Mouse (Mus musculus) heart, embryonic 16.5 days (tissue): ENCODE results near the gene Pink1. TPM values are rescaled to one million over a fixed set of nuclear protein-coding genes. Genes with fewer than 3 reads are reported as not detected.
"Not testable (repeated sequence)": the region's sequence is repeated elsewhere in the genome, so short reads cannot be mapped to it uniquely, and the experiment has no call there.

Experiments
- ATAC-seq: fragments of 200-750 bp; cut with Nextera tagmentation; replicated peaks from 2 replicates; pipeline ENCODE4 v1.8.0; 2017; ENCODE audit warnings: moderate number of reproducible peaks; ENCODE audit not compliant: insufficient read depth, low FRiP score; ENCODE audit errors: extremely low read depth
- H3K27ac ChIP-seq: fragments of 300-500 bp; sonication (generic); 2 replicates; pipeline ENCODE4 v1.5.1; 2014; ENCODE audit warnings: mild to moderate bottlenecking, low read length, control low read depth, moderate library complexity
- H3K27me3 ChIP-seq: fragments of 300-500 bp; sonication (generic); 2 replicates; pipeline ENCODE4 v1.6.1; 2014; ENCODE audit warnings: low read length, mixed read lengths; ENCODE audit not compliant: control insufficient read depth, insufficient read depth
- H3K36me3 ChIP-seq: fragments of 300-500 bp; sonication (generic); 2 replicates; pipeline ENCODE4 v1.6.1; 2014; ENCODE audit not compliant: control insufficient read depth, insufficient read depth
- H3K4me1 ChIP-seq: fragments of 300-500 bp; sonication (generic); 2 replicates; pipeline ENCODE4 v1.6.1; 2014; ENCODE audit warnings: low read length, mixed read lengths; ENCODE audit not compliant: control insufficient read depth, insufficient read depth
- H3K4me2 ChIP-seq: fragments of 300-500 bp; sonication (generic); 2 replicates; pipeline ENCODE4 v1.6.1; 2014; ENCODE audit warnings: low read depth, mild to moderate bottlenecking, control low read depth, low read length
- H3K4me3 ChIP-seq: fragments of 300-500 bp; sonication (generic); 2 replicates; pipeline ENCODE4 v1.5.1; 2014; ENCODE audit warnings: mild to moderate bottlenecking, control low read depth, low read length
- H3K9ac ChIP-seq: fragments of 300-500 bp; sonication (generic); 2 replicates; pipeline ENCODE4 v1.6.1; 2014; ENCODE audit warnings: low read length, control low read depth
- H3K9me3 ChIP-seq: fragments of 300-500 bp; sonication (generic); replicated peaks from 2 replicates; pipeline ENCODE4 v1.6.1; 2016; ENCODE audit warnings: low read length; ENCODE audit not compliant: control insufficient read depth
- WGBS: fragments of 180-500 bp; shearing (Covaris S2); extraction: QIAGEN DNeasy Blood & Tissue Kit; methylation state at CpG from one replicate; pipeline ENCODE4 v1.1.7; 2014; 5-methylcytosine and 5-hydroxymethylcytosine counted together
- polyA plus RNA-seq: library from polyadenylated mRNA; unstranded; fragments of >200 nt; fragmentation: Nextera tagmentation; extraction: Ambion mirVana; gene quantifications from 2 replicates; pipeline ENCODE4 v1.2.1, GENCODE M21; 2015

Pink1 gene
- polyA plus RNA-seq, 1 experiment from 2014 or later: 70.9 TPM

GRCm38 (mm10) chr4:138335648-138336047 is 9.5 kb upstream of the Pink1 start:
- H3K9me3 ChIP-seq: no peaks in the 10 kb centered on the region
- H3K36me3 ChIP-seq: no peaks in the 10 kb centered on the region
- no peaks in the 10 kb centered on the region; the same call in 1 of the 2 replicates for H3K27me3 ChIP-seq
- H3K4me2 ChIP-seq: no peak overlapping the region
- no peak overlapping the region for H3K27ac ChIP-seq
- no peak for ATAC-seq
- H3K9ac ChIP-seq: no peak overlapping the region
- WGBS: 91% methylated on average over 6 of the region's 6 CpGs
- H3K4me1 ChIP-seq: peaks cover 2% of the 10 kb centered on the region; the same call in 1 of the 2 replicates
- H3K4me3 ChIP-seq: no peak overlapping the region

- WGBS: 72% methylated on average over 12 of the region's 12 CpGs
- Histone ChIP-seq H3K36me3 (no peaks in the 10 kb centered on the region), H3K4me3 (no peak overlapping the region), H3K27ac (no peak overlapping the region), H3K9ac (no peak overlapping the region), H3K9me3 (no peaks in the 10 kb centered on the region), H3K4me1 (peaks cover 2% of the 10 kb centered on the region; the same call in 1 of the 2 replicates), H3K4me2 (no peak overlapping the region), H3K27me3 (peaks cover 4% of the 10 kb centered on the region; the same call in 1 of the 2 replicates)
- ATAC-seq: no peak
Measured at GRCm38 (mm10) chr4:138335036-138335435, 8.9 kb upstream of the Pink1 start.

- H3K4me1 ChIP-seq: peaks cover 2% of the 10 kb centered on the region; the same call in 1 of the 2 replicates
- peaks cover 4% of the 10 kb centered on the region; the same call in 1 of the 2 replicates for H3K27me3 ChIP-seq
- WGBS: 65% methylated on average over 4 of the region's 4 CpGs
- no peaks in the 10 kb centered on the region for H3K36me3 ChIP-seq
- no peak for ATAC-seq
- H3K9ac ChIP-seq: no peak overlapping the region
- H3K4me3 ChIP-seq: no peak overlapping the region
- H3K27ac ChIP-seq: no peak overlapping the region
- H3K4me2 ChIP-seq: no peak overlapping the region
- no peaks in the 10 kb centered on the region; the same call in 1 of the 2 replicates for H3K9me3 ChIP-seq
Measured at GRCm38 (mm10) chr4:138333135-138333534, 7.0 kb upstream of the Pink1 start.

GRCm38 (mm10) chr4:138331647-138332046 is 5.5 kb upstream of the Pink1 start:
- Histone ChIP-seq H3K4me2 (no peak overlapping the region), H3K9me3 (no peaks in the 10 kb centered on the region; the same call in 1 of the 2 replicates), H3K4me1 (peaks cover 2% of the 10 kb centered on the region; the same call in 1 of the 2 replicates), H3K9ac (no peak overlapping the region), H3K4me3 (no peak overlapping the region), H3K27me3 (peaks cover 4% of the 10 kb centered on the region; the same call in 1 of the 2 replicates), H3K27ac (no peak overlapping the region), H3K36me3 (no peaks in the 10 kb centered on the region)
- no peak for ATAC-seq
- 73% methylated on average over 9 of the region's 9 CpGs for WGBS

GRCm38 (mm10) chr4:138330264-138330671 is 4.2 kb upstream of the Pink1 start:
- peaks cover 4% of the 10 kb centered on the region; the same call in 1 of the 2 replicates for H3K27me3 ChIP-seq
- peaks cover 7% of the 10 kb centered on the region for H3K4me1 ChIP-seq
- H3K4me3 ChIP-seq: no peak overlapping the region
- H3K9me3 ChIP-seq: no peaks in the 10 kb centered on the region; the same call in 1 of the 2 replicates
- 17% methylated on average over 15 of the region's 15 CpGs for WGBS
- no peaks in the 10 kb centered on the region for H3K36me3 ChIP-seq
- H3K27ac ChIP-seq: no peak overlapping the region
- no peak overlapping the region for H3K4me2 ChIP-seq
- ATAC-seq: no peak
- H3K9ac ChIP-seq: no peak overlapping the region

- Histone ChIP-seq H3K27me3 (peaks cover 4% of the 10 kb centered on the region; the same call in 1 of the 2 replicates), H3K4me1 (peaks cover 21% of the 10 kb centered on the region), H3K36me3 (no peaks in the 10 kb centered on the region), H3K4me3 (peak overlapping the region; percentile 36), H3K9ac (peak overlapping the region; percentile 16), H3K4me2 (peak overlapping the region; percentile 53), H3K9me3 (no peaks in the 10 kb centered on the region; the same call in 1 of the 2 replicates), H3K27ac (peak overlapping the region; percentile 43)
- WGBS: 57% methylated on average over 7 of the region's 7 CpGs
- ATAC-seq: no peak
Measured at GRCm38 (mm10) chr4:138327891-138328470, 1.9 kb upstream of the Pink1 start.

GRCm38 (mm10) chr4:138327155-138327554 is 1.0 kb upstream of the Pink1 start:
- peaks cover 28% of the 10 kb centered on the region for H3K4me1 ChIP-seq
- WGBS: 53% methylated on average over 7 of the region's 12 CpGs
- not testable (repeated sequence) for H3K9me3 ChIP-seq, ATAC-seq, H3K27ac ChIP-seq, H3K36me3 ChIP-seq, H3K27me3 ChIP-seq, H3K4me2 ChIP-seq, H3K4me3 ChIP-seq, H3K9ac ChIP-seq

GRCm38 (mm10) chr4:138325466-138326076 is 536 bp downstream of the Pink1 start:
- H3K9ac ChIP-seq: peak overlapping the region; percentile 96
- peaks cover 38% of the 10 kb centered on the region for H3K4me1 ChIP-seq
- H3K9me3 ChIP-seq: no peaks in the 10 kb centered on the region; the same call in 1 of the 2 replicates
- H3K27ac ChIP-seq: peak overlapping the region; percentile 99
- ATAC-seq: peak; percentile 90
- under 1% methylated on average over 45 of the region's 45 CpGs for WGBS
- H3K27me3 ChIP-seq: peaks cover 4% of the 10 kb centered on the region; the same call in 1 of the 2 replicates
- 0 out of 2 replicates have a peak, but pooled peaks cover under 1% of the 10 kb centered on the region for H3K36me3 ChIP-seq
- peak overlapping the region; percentile 89 for H3K4me3 ChIP-seq
- H3K4me2 ChIP-seq: peak overlapping the region; percentile 73

- H3K36me3 ChIP-seq: 0 out of 2 replicates have a peak, but pooled peaks cover 4% of the 10 kb centered on the region
- H3K27me3 ChIP-seq: no peaks in the 10 kb centered on the region
- H3K9me3 ChIP-seq: no peaks in the 10 kb centered on the region; the same call in 1 of the 2 replicates
- no peak for ATAC-seq
- H3K27ac ChIP-seq: peak overlapping the region; percentile 98
- H3K9ac ChIP-seq: no peak overlapping the region
- H3K4me1 ChIP-seq: peaks cover 39% of the 10 kb centered on the region
- H3K4me2 ChIP-seq: peak overlapping the region; percentile 49
- no peak overlapping the region for H3K4me3 ChIP-seq
- 90% methylated on average over 3 of the region's 3 CpGs for WGBS
Measured at GRCm38 (mm10) chr4:138324451-138324850, 1.7 kb downstream of the Pink1 start.
